Mouse (Mus musculus) T-helper 1 cell (primary cell): ENCODE measurements around the gene Vars2.

ENCODE experiments used
- in situ Hi-C: fragments of 300-600 bp; cut with MboI, MseI; formaldehyde crosslinking; loops from one replicate; pipeline ENCODE4 v1.15.1; 2025; ENCODE audit warnings: high pct_unique_total_duplicates

Gene Vars2

GRCm38 (mm10) chr17:35667334-35668065 is at the start of gene Vars2:
TSS of gene Vars2 (minus strand) at chr17:35667592.
- in situ Hi-C loops: no loop called here

GRCm38 (mm10) chr17:35717080-35717479 is 49.7 kb upstream of the Vars2 start:
- in situ Hi-C loops: no loop called here

- in situ Hi-C loops: no loop called here
These were observed 48.7 kb upstream of the Vars2 start for GRCm38 (mm10) chr17:35716114-35716513.

GRCm38 (mm10) chr17:35710705-35711347 is 43.4 kb upstream of the Vars2 start:
- in situ Hi-C loops: no loop called here

GRCm38 (mm10) chr17:35708611-35709010 is 41.2 kb upstream of the Vars2 start:
- in situ Hi-C loops: no loop called here

- in situ Hi-C loops: no loop called here
These were observed 40.5 kb upstream of the Vars2 start for GRCm38 (mm10) chr17:35707929-35708328.

GRCm38 (mm10) chr17:35705836-35706235 is 38.4 kb upstream of the Vars2 start:
- in situ Hi-C loops: no loop called here

GRCm38 (mm10) chr17:35704621-35705464 is 37.5 kb upstream of the Vars2 start, which contains the start of gene Ddr1:
TSS of gene Ddr1 (minus strand) at chr17:35704621.
- in situ Hi-C loops: no loop called here

GRCm38 (mm10) chr17:35703751-35704271 is 36.4 kb upstream of the Vars2 start:
- in situ Hi-C loops: no loop called here

GRCm38 (mm10) chr17:35703065-35703464 is 35.7 kb upstream of the Vars2 start:
- in situ Hi-C loops: no loop called here

GRCm38 (mm10) chr17:35702605-35703004 is 35.2 kb upstream of the Vars2 start:
- in situ Hi-C loops: no loop called here

- in situ Hi-C loops: no loop called here
These were observed 34.6 kb upstream of the Vars2 start for GRCm38 (mm10) chr17:35701978-35702461.

- in situ Hi-C loops: no loop called here
These were observed 34.0 kb upstream of the Vars2 start for GRCm38 (mm10) chr17:35701203-35701977.

- in situ Hi-C loops: no loop called here
These were observed 33.1 kb upstream of the Vars2 start for GRCm38 (mm10) chr17:35700371-35700961.

- in situ Hi-C loops: no loop called here
These were observed 32.5 kb upstream of the Vars2 start for GRCm38 (mm10) chr17:35699919-35700318.

- in situ Hi-C loops: no loop called here
These were observed 31.1 kb upstream of the Vars2 start for GRCm38 (mm10) chr17:35698501-35698883.

- in situ Hi-C loops: no loop called here
These were observed 30.5 kb upstream of the Vars2 start for GRCm38 (mm10) chr17:35697759-35698500.

- in situ Hi-C loops: no loop called here
These were observed 30.0 kb upstream of the Vars2 start for GRCm38 (mm10) chr17:35697429-35697758.

- in situ Hi-C loops: no loop called here
These were observed 29.3 kb upstream of the Vars2 start for GRCm38 (mm10) chr17:35696691-35697090.

- in situ Hi-C loops: no loop called here
These were observed 27.9 kb upstream of the Vars2 start for GRCm38 (mm10) chr17:35695289-35695688.
